ENCODE assay signal across 23 mouse cellular contexts in the genomic region with DNA sequence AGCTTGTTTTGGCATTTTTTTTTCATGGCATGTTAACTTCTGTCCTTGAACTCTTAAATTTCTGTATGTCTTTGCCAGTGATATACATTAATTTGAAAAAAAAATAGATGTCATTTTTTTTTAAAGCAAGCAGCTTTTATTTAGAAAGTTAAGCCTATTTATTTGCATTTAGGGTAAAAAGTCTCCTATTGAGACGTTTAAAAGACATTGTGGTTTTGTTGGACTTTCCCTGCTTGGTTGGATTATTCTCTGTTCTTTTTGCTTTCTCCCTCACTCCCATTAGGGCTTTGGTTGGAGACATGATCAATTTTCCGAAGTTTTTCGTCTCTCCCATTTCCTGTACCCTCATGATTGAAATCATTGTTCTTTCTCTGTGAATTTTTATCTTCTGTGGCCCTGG. TPM values are rescaled to one million over a fixed set of nuclear protein-coding genes. Genes with fewer than 3 reads are reported as not detected.
DNase-seq lines count a peak whose midpoint lies in the region; TF ChIP-seq lines count a peak whose summit lies in the region.
"Had no signal": no experiment of that assay in that cellular context is flagged by ENCODE, and none has a peak within 500 bp of the region (broad histone marks: within the 10 kb centered on the region; RNA-seq: fewer than 3 reads in every experiment).

No protein-coding gene starts in this region.

- peak overlapping the region; percentile 21; the same call in 1 of the 2 replicates for H3K4me2 ChIP-seq in CH12.LX (ENCODE audit: insufficient read depth, low read depth, poor library complexity, severe bottlenecking)

- no peak for TF ChIP-seq CTCF in CH12.LX (conservative IDR thresholded peaks at IDR 0.05 in 1 of 2, IDR thresholded peaks at IDR 0.05 in 1 of 2; ENCODE audit: low read depth in 2 of 2, low read length in 2 of 2)

- no peaks in the 10 kb centered on the region for H3K27me3 ChIP-seq in CH12.LX (replicated peaks)
- H3K27me3 ChIP-seq: Patski had no signal

- no peaks in the 10 kb centered on the region for H3K36me3 ChIP-seq in CH12.LX (replicated peaks in 1 of 2; ENCODE audit: control insufficient read depth in 1 of 2, insufficient read depth in 1 of 2, low read length in 1 of 2)
- H3K36me3 ChIP-seq: G1E had no signal

- no peaks in the 10 kb centered on the region for H3K79me2 ChIP-seq in CH12.LX (replicated peaks; ENCODE audit: control insufficient read depth, extremely low read depth, insufficient read depth, poor library complexity, severe bottlenecking)

- H3K27ac ChIP-seq in CH12.LX (ENCODE audit: insufficient read depth, low read depth), result no peak overlapping the region

- TF ChIP-seq RAD21 in CH12.LX (IDR thresholded peaks at IDR 0.05; ENCODE audit: low read depth, low read length), result no peak

- no peak for TF ChIP-seq POLR2A in CH12.LX (IDR thresholded peaks at IDR 0.05; ENCODE audit: low read depth, low read length)

- H3K9ac ChIP-seq in CH12.LX (ENCODE audit: insufficient read depth, low read depth), result no peak overlapping the region

- peak; percentile 78 for TF ChIP-seq EP300 in CH12.LX (IDR thresholded peaks at IDR 0.05; ENCODE audit: low read length)

- no peaks in the 10 kb centered on the region for H3K9me3 ChIP-seq in CH12.LX (replicated peaks; ENCODE audit: low read length)
- H3K9me3 ChIP-seq: G1E had no signal

- dilution Hi-C loops in CH12.LX (cut with MboI; ENCODE audit: extremely low pct_ligation_motif_present, extremely low pct_unique_long_range_greater_than_20kb, low sequenced_read_pairs), result no loop called here

- DNase-seq in A20 (ENCODE audit: low read depth, low spot score) (peak; percentile 7), CH12.LX (ENCODE audit: extremely low read depth) (peak; percentile 27)
- DNase-seq in adrenal gland, adult (ENCODE audit: inconsistent age in 2 of 2, low spot score in 1 of 2), result no peak
- DNase-seq in thymus, postnatal 10 days (ENCODE audit: low spot score in 2 of 2), result no peak
- DNase-seq: adrenal gland, adult 2 months; adrenal gland, adult 8-10 months; adrenal gland, postnatal 10 days; adrenal gland, postnatal 14 days; adrenal gland, postnatal 25 days; adrenal gland, postnatal 36 days; B cell, adult 2 months; cerebellum, adult 11 months; cerebellum, adult 11-12 months; cerebellum, adult 18-20 months; cerebellum, adult 2 months; cerebellum, adult 8-10 months; cerebellum, adult 9-10 months had no signal

- no peak overlapping the region for H3K4me3 ChIP-seq in CH12.LX (replicated peaks in 1 of 3; ENCODE audit: low read depth in 2 of 3, low read length in 2 of 3, poor library complexity in 1 of 3)

- peaks cover 11 to 48% of the 10 kb centered on the region in 2 experiments; a peak in 3 of 4 replicates for H3K4me1 ChIP-seq in CH12.LX (ENCODE audit: control insufficient read depth in 1 of 2, insufficient read depth in 2 of 2)

- in situ Hi-C loops in CH12.LX (cut with MboI; ENCODE audit: low pct_ligation_motif_present, low pct_unique_long_range_greater_than_20kb, low sequenced_read_pairs), result no loop called here

TF ChIP-seq in CH12.LX, 34 proteins besides CTCF, POLR2A, EP300 and RAD21:
- TF ChIP-seq MAFK (IDR thresholded peaks at IDR 0.05; ENCODE audit: insufficient replicate concordance, low read length) (0 out of 2 replicates have a peak, but pooled peaks have one; percentile 25), TCF12 (IDR thresholded peaks at IDR 0.05; ENCODE audit: low read depth, low read length) (peak; percentile 8; the same call in 1 of the 2 replicates), ELF1 (IDR thresholded peaks at IDR 0.05; ENCODE audit: low read depth, low read length) (no peak), CHD1 (IDR thresholded peaks at IDR 0.05; ENCODE audit: low read depth, low read length) (no peak), RCOR1 (conservative IDR thresholded peaks at IDR 0.05; ENCODE audit: low read depth, low read length) (no peak; the same call in 1 of the 2 replicates), ZC3H11A (IDR thresholded peaks at IDR 0.05; ENCODE audit: low read depth, low read length) (no peak), IRF4 (IDR thresholded peaks at IDR 0.05; ENCODE audit: low read depth, low read length) (peak; percentile 26; the same call in 1 of the 2 replicates), JUND (conservative IDR thresholded peaks at IDR 0.05; ENCODE audit: low read depth, low read length) (no peak), POLR2AphosphoS2 (IDR thresholded peaks at IDR 0.05; ENCODE audit: low read depth, low read length) (no peak), MXI1 (IDR thresholded peaks at IDR 0.05; ENCODE audit: low read depth, low read length) (no peak; the same call in 1 of the 2 replicates), NELFE (IDR thresholded peaks at IDR 0.05; ENCODE audit: low read depth, low read length) (no peak), ZMIZ1 (IDR thresholded peaks at IDR 0.05; ENCODE audit: low read depth, low read length) (no peak), ETS1 (conservative IDR thresholded peaks at IDR 0.05; ENCODE audit: low read depth, low read length) (peak; percentile 20; the same call in 1 of the 2 replicates), E2F4 (IDR thresholded peaks at IDR 0.05; ENCODE audit: insufficient replicate concordance, low read depth, low read length) (no peak), ZKSCAN1 (IDR thresholded peaks at IDR 0.05; ENCODE audit: borderline replicate concordance, low read depth, low read length) (no peak), GABPA (IDR thresholded peaks at IDR 0.05; ENCODE audit: insufficient replicate concordance, low read depth, low read length) (no peak), USF1 (IDR thresholded peaks at IDR 0.05; ENCODE audit: low read depth, low read length) (no peak), HCFC1 (IDR thresholded peaks at IDR 0.05; ENCODE audit: low read depth, low read length) (no peak), JUN (IDR thresholded peaks at IDR 0.05; ENCODE audit: insufficient read depth, low read depth, low read length) (no peak), MAZ (IDR thresholded peaks at IDR 0.05; ENCODE audit: low read depth, low read length) (no peak), SIN3A (IDR thresholded peaks at IDR 0.05; ENCODE audit: low read length) (no peak), TBP (conservative IDR thresholded peaks at IDR 0.05; ENCODE audit: low read depth, low read length) (no peak), USF2 (conservative IDR thresholded peaks at IDR 0.05; ENCODE audit: low read depth, low read length) (no peak), NRF1 (IDR thresholded peaks at IDR 0.05; ENCODE audit: low read depth, low read length) (no peak), MYC (IDR thresholded peaks at IDR 0.05; ENCODE audit: low read depth, low read length) (no peak), SMC3 (IDR thresholded peaks at IDR 0.05; ENCODE audit: low read depth, low read length) (no peak), UBTF (IDR thresholded peaks at IDR 0.05; ENCODE audit: low read depth, low read length) (no peak), MEF2A (IDR thresholded peaks at IDR 0.05; ENCODE audit: borderline replicate concordance, low read depth, low read length) (peak; percentile 68; the same call in 1 of the 2 replicates), CHD2 (IDR thresholded peaks at IDR 0.05; ENCODE audit: low read length) (no peak), BHLHE40 (IDR thresholded peaks at IDR 0.05; ENCODE audit: low read depth, low read length) (no peak), KAT2A (IDR thresholded peaks at IDR 0.05; ENCODE audit: insufficient replicate concordance, low read length) (no peak), PAX5 (IDR thresholded peaks at IDR 0.05; ENCODE audit: low read length) (no peak), MAX (IDR thresholded peaks at IDR 0.05; ENCODE audit: low read length) (no peak), ZNF384 (IDR thresholded peaks at IDR 0.05; ENCODE audit: low read depth, low read length) (peak; percentile 91)

RNA-seq across cellular contexts. Expression of a gene that starts 16.2 kb away (rescaled TPM):
- 0.55 and 0.97 TPM in 2 replicates for total RNA-seq in CH12.LX (2012; rRNA removed)
- 0.90 and 1.6 TPM in 2 replicates for total RNA-seq in CH12.LX (2014; rRNA removed)
- polyA plus RNA-seq in CH12.LX (2012; ENCODE audit: insufficient read length, low read depth), result 0.83 and 0.96 TPM in 2 replicates
- total RNA-seq: ES-E14, G1E, MEL had no signal
- polyA plus RNA-seq: activated CD4-positive, CD25-positive, alpha-beta regulatory T cell, adult 4 months; adrenal gland, adult 2 months; CD4-positive, CD25-positive, alpha-beta regulatory T cell, adult 4 months; G1E; Patski had no signal

Comparison
In these comparisons a context has a peak if more than half of its experiments do, and no peak if none do; other contexts are left out.
1. DNase-seq: peak in A20 (single experiment) and CH12.LX (single experiment); none in adrenal gland, adult (0 of 2) and thymus, postnatal 10 days (0 of 2).